ENCODE assay signal across 12 mouse cellular contexts in the genomic region with DNA sequence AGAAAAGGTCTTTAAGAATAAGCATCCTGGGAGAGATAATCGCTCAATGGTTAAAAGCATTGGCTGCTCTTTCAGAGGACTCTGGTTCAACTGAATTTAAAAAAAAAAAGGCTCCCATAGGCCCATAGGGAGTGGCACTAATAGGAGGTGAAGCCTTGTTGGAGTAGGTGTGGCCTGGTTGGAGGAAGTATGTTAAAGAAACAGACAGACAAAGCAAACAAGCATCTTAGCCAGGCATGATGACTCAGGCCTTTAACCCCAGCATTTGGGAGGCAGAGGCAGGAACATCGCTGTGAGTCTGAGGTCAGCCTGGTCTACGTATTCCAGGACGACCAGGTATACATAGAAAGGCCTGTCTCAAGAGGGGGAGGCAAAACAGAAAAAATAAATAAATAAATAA. TPM values are rescaled to one million over a fixed set of nuclear protein-coding genes. Genes with fewer than 3 reads are reported as not detected.
DNase-seq lines count a peak whose midpoint lies in the region; ATAC-seq and TF ChIP-seq lines count a peak whose summit lies in the region.
"Had no signal": no experiment of that assay in that cellular context is flagged by ENCODE, and none has a peak within 500 bp of the region (broad histone marks: within the 10 kb centered on the region; RNA-seq: fewer than 3 reads in every experiment).

No protein-coding gene starts in this region.

- H3K4me1 ChIP-seq in lung, postnatal 0 days (ENCODE audit: insufficient read depth, low read depth, low read length) = no peaks in the 10 kb centered on the region
- H3K4me1 ChIP-seq in liver, embryonic 13.5 days (replicated peaks) = peaks cover 13% of the 10 kb centered on the region
- no peaks in the 10 kb centered on the region for H3K4me1 ChIP-seq in stomach, embryonic 16.5 days (ENCODE audit: control insufficient read depth, insufficient read depth, low read length)
- no peaks in the 10 kb centered on the region for H3K4me1 ChIP-seq in hindbrain, embryonic 16.5 days (ENCODE audit: control insufficient read depth, insufficient read depth, low read depth, low read length)

- TF ChIP-seq EP300 in lung, postnatal 0 days (IDR thresholded peaks at IDR 0.05) = no peak

- WGBS in lung, postnatal 0 days = 90% methylated on average over 4 of the region's 4 CpGs
- 71% methylated on average over 4 of the region's 4 CpGs for WGBS in liver, embryonic 13.5 days (ENCODE audit: insufficient replicate concordance)
- 86% methylated on average over 4 of the region's 4 CpGs for WGBS in stomach, embryonic 16.5 days
- WGBS in hindbrain, embryonic 16.5 days = 92% methylated on average over 4 of the region's 4 CpGs

- H3K27me3 ChIP-seq in lung, postnatal 0 days (replicated peaks; ENCODE audit: insufficient read depth, low read length) = no peaks in the 10 kb centered on the region
- H3K27me3 ChIP-seq in liver, embryonic 13.5 days = no peaks in the 10 kb centered on the region
- H3K27me3 ChIP-seq in stomach, embryonic 16.5 days (ENCODE audit: control insufficient read depth, insufficient read depth, low read length) = no peaks in the 10 kb centered on the region
- H3K27me3 ChIP-seq in hindbrain, embryonic 16.5 days (replicated peaks; ENCODE audit: control insufficient read depth, insufficient read depth, low read length) = no peaks in the 10 kb centered on the region

- TF ChIP-seq CTCF in lung, postnatal 0 days (IDR thresholded peaks at IDR 0.05) = no peak

- no peak overlapping the region for H3K27ac ChIP-seq in lung, postnatal 0 days (ENCODE audit: low read length)
- H3K27ac ChIP-seq in liver, embryonic 13.5 days = no peak overlapping the region
- H3K27ac ChIP-seq in stomach, embryonic 16.5 days (ENCODE audit: low read length) = no peak overlapping the region
- no peak overlapping the region for H3K27ac ChIP-seq in hindbrain, embryonic 16.5 days (ENCODE audit: low read depth, low read length)

- H3K4me2 ChIP-seq in lung, postnatal 0 days (replicated peaks; ENCODE audit: low read depth, low read length) = no peak overlapping the region
- no peak overlapping the region for H3K4me2 ChIP-seq in liver, embryonic 13.5 days
- H3K4me2 ChIP-seq in stomach, embryonic 16.5 days (ENCODE audit: low read depth, low read length) = no peak overlapping the region
- H3K4me2 ChIP-seq in hindbrain, embryonic 16.5 days (ENCODE audit: low read length) = no peak overlapping the region

- ATAC-seq in lung, postnatal 0 days = no peak
- ATAC-seq in liver, embryonic 13.5 days (ENCODE audit: low read depth) = peak; percentile 82
- peak; percentile 50; the same call in 1 of the 2 replicates for ATAC-seq in stomach, embryonic 16.5 days (ENCODE audit: insufficient read depth, low FRiP score)
- ATAC-seq in hindbrain, embryonic 16.5 days = no peak
- ATAC-seq: CD4-positive, CD25-positive, alpha-beta regulatory T cell, adult 4 months had no signal

- H3K4me3 ChIP-seq in lung, postnatal 0 days (ENCODE audit: low read depth, low read length) = no peak overlapping the region
- no peak overlapping the region for H3K4me3 ChIP-seq in liver, embryonic 13.5 days (replicated peaks)
- no peak overlapping the region for H3K4me3 ChIP-seq in stomach, embryonic 16.5 days (replicated peaks; ENCODE audit: low read length)
- H3K4me3 ChIP-seq in hindbrain, embryonic 16.5 days (ENCODE audit: low read length) = no peak overlapping the region

- H3K9ac ChIP-seq in lung, postnatal 0 days (replicated peaks; ENCODE audit: low read depth) = no peak overlapping the region
- no peak overlapping the region for H3K9ac ChIP-seq in liver, embryonic 13.5 days
- H3K9ac ChIP-seq in stomach, embryonic 16.5 days (ENCODE audit: low read length) = no peak overlapping the region
- no peak overlapping the region for H3K9ac ChIP-seq in hindbrain, embryonic 16.5 days (ENCODE audit: low read depth, low read length)

- peak; percentile 30 for DNase-seq in lung, postnatal 0 days (ENCODE audit: low spot score)
- DNase-seq in lung, postnatal 10 days = no peak
- peak; percentile 56 for DNase-seq in c-Kit-positive CD71-positive TER-119-negative erythroid progenitor cells, embryonic 14.5 days (ENCODE audit: low read depth)
- peak; percentile 22 for DNase-seq in liver, embryonic 13.5 days
- no peak for DNase-seq in cerebellum, postnatal 10 days
- no peak for DNase-seq in lung, postnatal 25 days (ENCODE audit: low spot score)
- DNase-seq: kidney, postnatal 36 days; lung, adult 18-20 months; midbrain, embryonic 14.5 days had no signal

- H3K36me3 ChIP-seq in lung, postnatal 0 days (ENCODE audit: insufficient read depth, low read length) = no peaks in the 10 kb centered on the region
- H3K36me3 ChIP-seq in liver, embryonic 13.5 days = peaks cover 5% of the 10 kb centered on the region
- H3K36me3 ChIP-seq in stomach, embryonic 16.5 days (ENCODE audit: control insufficient read depth, insufficient read depth, low read length) = peaks cover 19% of the 10 kb centered on the region
- no peaks in the 10 kb centered on the region for H3K36me3 ChIP-seq in hindbrain, embryonic 16.5 days (ENCODE audit: control insufficient read depth, insufficient read depth, low read length)

- no peaks in the 10 kb centered on the region for H3K9me3 ChIP-seq in lung, postnatal 0 days (ENCODE audit: low read length)
- no peaks in the 10 kb centered on the region for H3K9me3 ChIP-seq in liver, embryonic 13.5 days (replicated peaks)
- H3K9me3 ChIP-seq in stomach, embryonic 16.5 days (replicated peaks; ENCODE audit: control insufficient read depth, low read length) = no peaks in the 10 kb centered on the region
- H3K9me3 ChIP-seq in hindbrain, embryonic 16.5 days (ENCODE audit: control insufficient read depth, low read length) = no peaks in the 10 kb centered on the region

RNA-seq across cellular contexts. Expression of a gene that starts 39.0 kb away (rescaled TPM):
- polyA plus RNA-seq in lung, postnatal 0 days (2015; fragmentation: Nextera tagmentation; extraction: Ambion mirVana) = 12.0 and 15.5 TPM in 2 replicates
- 3.7 and 4.7 TPM in 2 replicates for polyA plus RNA-seq in liver, embryonic 13.5 days (2015; fragmentation: Nextera tagmentation; extraction: Ambion mirVana)
- polyA plus RNA-seq in stomach, embryonic 16.5 days (2015; fragmentation: Nextera tagmentation; extraction: Ambion mirVana) = 18.5 and 19.2 TPM in 2 replicates
- polyA plus RNA-seq in hindbrain, embryonic 16.5 days (2015; fragmentation: Nextera tagmentation; extraction: Ambion mirVana) = 4.7 and 5.1 TPM in 2 replicates

Comparison
In these comparisons a context has a peak if more than half of its experiments do, and no peak if none do; other contexts are left out.
1. DNase-seq: peak in lung, postnatal 0 days (single experiment), c-Kit-positive CD71-positive TER-119-negative erythroid progenitor cells, embryonic 14.5 days (single experiment) and liver, embryonic 13.5 days (single experiment); none in lung, postnatal 10 days (single experiment), cerebellum, postnatal 10 days (0 of 2) and lung, postnatal 25 days (single experiment).
2. ATAC-seq: peak in liver, embryonic 13.5 days (single experiment) and stomach, embryonic 16.5 days (single experiment); none in lung, postnatal 0 days (single experiment) and hindbrain, embryonic 16.5 days (single experiment).